Mouse (Mus musculus) olfactory bulb, adult 2 months (tissue): ENCODE results near the gene U90926. TPM values are rescaled to one million over a fixed set of nuclear protein-coding genes. Genes with fewer than 3 reads are reported as not detected.

ENCODE experiments used
- H3K27ac ChIP-seq: fragments of 200-500 bp; 2 replicates; pipeline ENCODE4 v1.5.1; 2012; ENCODE audit warnings: low read depth, low read length; ENCODE audit not compliant: insufficient read depth
- H3K4me1 ChIP-seq: fragments of 200-500 bp; 2 replicates; pipeline ENCODE4 v1.6.1; 2012; ENCODE audit warnings: low read length; ENCODE audit not compliant: control insufficient read depth, insufficient read depth
- H3K4me3 ChIP-seq: fragments of 200-500 bp; 2 replicates; pipeline ENCODE4 v1.5.1; 2012; ENCODE audit warnings: mild to moderate bottlenecking, low read depth, low read length, moderate library complexity; ENCODE audit not compliant: insufficient read depth
- CTCF ChIP-seq: fragments of 200-500 bp; IDR thresholded peaks from 2 replicates; pipeline ENCODE4 v1.5.1; 2012; ENCODE audit warnings: low read depth, mild to moderate bottlenecking, low read length, moderate library complexity; ENCODE audit not compliant: insufficient read depth
- POLR2A ChIP-seq: fragments of 200-500 bp; IDR thresholded peaks from 2 replicates; pipeline ENCODE4 v1.6.1; 2012; ENCODE audit warnings: mild to moderate bottlenecking, low read depth, low read length, moderate library complexity; ENCODE audit not compliant: insufficient read depth
- WGBS: fragments of 180-500 bp; shearing (Covaris S2); methylation state at CpG from one replicate; pipeline ENCODE4 v1.1.7; 2018; 5-methylcytosine and 5-hydroxymethylcytosine counted together
- polyA plus RNA-seq: library from polyadenylated mRNA; stranded (reverse); fragments of >200 nt; gene quantifications from 2 replicates; pipeline ENCODE4 v1.2.4, GENCODE M21; 2012; ENCODE audit warnings: low replicate concordance; ENCODE audit not compliant: missing spikeins, insufficient read depth, insufficient read length

The U90926 gene
- polyA plus RNA-seq = not detected in 2 replicates

DNA sequence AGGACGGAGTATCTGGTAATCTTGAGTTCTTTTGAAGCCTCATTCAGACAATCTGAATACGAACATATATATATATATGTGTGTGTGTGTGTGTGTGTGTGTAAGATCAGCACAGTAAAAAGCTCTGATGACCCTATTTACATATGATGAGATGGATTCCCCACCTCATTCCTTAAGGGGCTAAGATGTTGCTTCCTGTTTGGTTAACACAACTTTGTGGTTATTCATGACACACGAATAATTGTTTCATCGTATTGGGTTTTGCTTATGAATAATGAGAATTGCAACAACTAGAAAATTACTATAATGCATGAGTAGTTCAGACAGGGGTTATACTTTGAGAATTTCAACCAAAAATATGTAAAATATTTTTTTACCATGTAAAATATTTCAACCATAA is at the start of gene U90926:
U90926 (minus strand) TSS at position 101 of the 400 bp plus-strand sequence.
- 95% methylated on average over 4 of the region's 4 CpGs for WGBS
- TF ChIP-seq CTCF (no peak), POLR2A (no peak)

DNA sequence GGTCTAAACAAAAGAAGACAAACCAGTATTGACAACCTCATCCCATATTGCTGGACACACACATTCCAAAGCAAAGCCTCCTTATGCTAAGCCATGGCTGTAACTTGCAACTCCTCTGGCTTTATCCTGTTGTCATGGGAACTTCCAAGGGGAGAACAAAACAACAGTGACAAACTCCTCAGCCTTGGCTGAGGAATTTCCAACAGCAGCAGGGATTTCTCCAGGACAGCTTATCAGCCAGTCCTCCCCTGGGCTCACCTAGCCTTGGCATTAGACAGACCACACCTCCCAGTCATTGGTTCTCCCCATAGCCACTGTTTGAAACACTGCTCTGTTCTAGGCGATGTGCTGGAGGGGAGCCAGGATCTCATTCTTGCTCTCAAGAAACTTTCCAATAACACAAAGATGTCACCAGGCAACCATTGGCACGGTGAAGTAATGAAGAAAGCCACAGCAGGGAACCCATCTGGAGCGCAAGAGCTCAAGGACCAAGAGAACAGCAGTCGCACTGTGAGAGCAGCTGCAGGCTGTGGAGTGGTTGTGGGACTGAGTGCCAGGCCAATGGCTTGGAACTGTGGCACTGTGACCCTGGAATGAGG is 48.7 kb upstream of the U90926 start:
- Histone ChIP-seq H3K4me3 (no peak overlapping the region), H3K4me1 (peaks cover 3% of the 10 kb centered on the region), H3K27ac (no peak overlapping the region)
- 25% methylated on average over 4 of the region's 4 CpGs for WGBS
- TF ChIP-seq CTCF = no peak
- TF ChIP-seq POLR2A = no peak

More for the DNA sequence above, at the start of gene U90926:
- Histone ChIP-seq H3K4me1 (peaks cover 6% of the 10 kb centered on the region; the same call in 1 of the 2 replicates), H3K4me3 (no peak within 1 kb of the TSS), H3K27ac (no peak within 1 kb of the TSS)

DNA sequence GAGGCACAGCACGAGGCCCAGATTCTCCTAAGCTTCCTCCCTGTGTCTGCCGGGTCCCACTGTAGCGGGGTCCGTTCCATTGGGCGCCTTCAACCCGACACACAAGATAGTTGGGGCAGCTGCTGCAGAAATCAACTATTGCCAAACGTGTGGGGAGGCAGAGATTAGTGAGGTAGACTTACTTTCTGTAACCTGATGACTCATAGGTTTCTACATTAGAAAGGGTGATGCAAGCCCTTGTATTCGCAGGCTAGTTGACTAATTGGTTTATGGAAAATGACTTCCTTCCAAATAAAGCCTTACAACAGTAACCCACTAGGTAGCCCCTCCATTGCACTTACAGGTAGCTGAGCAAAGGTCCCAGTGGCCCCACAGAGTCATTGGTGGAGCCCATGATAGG is 47.4 kb upstream of the U90926 start:
- Histone ChIP-seq H3K4me3 (no peak overlapping the region), H3K27ac (no peak overlapping the region), H3K4me1 (peaks cover 3% of the 10 kb centered on the region)
- no peak for TF ChIP-seq POLR2A
- TF ChIP-seq CTCF = no peak
- 85% methylated on average over 8 of the region's 8 CpGs for WGBS

DNA sequence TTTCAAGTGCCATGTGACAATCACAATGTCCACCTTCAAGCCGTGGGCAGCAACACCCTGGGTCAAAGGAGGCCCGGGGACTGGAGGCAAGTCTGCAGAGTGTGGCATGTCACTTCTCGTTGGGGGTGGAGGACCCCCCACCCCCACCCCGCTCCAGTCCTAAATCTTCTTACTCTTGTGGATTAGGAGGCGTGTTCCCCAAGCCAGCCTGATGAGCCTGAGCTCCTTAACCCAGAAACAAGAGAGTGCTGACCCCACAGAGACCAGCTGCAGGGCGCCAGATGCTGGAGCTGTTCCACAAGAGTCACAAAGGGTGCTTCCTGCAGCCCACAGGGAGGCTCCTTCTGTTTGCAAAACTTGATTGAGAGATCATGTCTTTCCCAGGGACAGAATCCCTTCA is 41.0 kb upstream of the U90926 start, which contains the start of gene Ppef2:
Ppef2 (minus strand) TSS at position 61 of the 400 bp plus-strand sequence.
- TF ChIP-seq POLR2A (no peak), CTCF (no peak)
- H3K4me3 ChIP-seq = no peak within 1 kb of the TSS
- whole genome bisulfite sequencing = 39% methylated on average over 6 of the region's 6 CpGs
- H3K27ac ChIP-seq = no peak within 1 kb of the TSS
- H3K4me1 ChIP-seq = 0 out of 2 replicates have a peak, but pooled peaks cover 3% of the 10 kb centered on the region

DNA sequence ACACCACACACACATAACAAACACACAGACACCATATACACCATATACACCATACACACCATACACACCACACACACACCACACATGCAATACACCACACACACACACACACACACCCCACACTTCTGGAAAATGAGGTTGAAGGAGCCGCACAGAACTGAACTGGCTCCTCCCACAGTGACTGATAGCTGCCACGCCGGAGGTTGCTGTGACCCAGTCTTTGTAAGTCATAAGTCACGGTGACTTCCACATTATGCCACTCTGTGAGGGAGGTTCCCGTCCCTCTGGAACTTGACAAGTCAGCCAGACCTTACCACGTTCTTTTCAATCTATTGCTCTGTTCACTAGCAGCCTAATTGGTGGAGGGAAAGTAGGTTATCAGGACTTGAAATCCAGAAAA is 39.3 kb upstream of the U90926 start:
- 78% methylated on average over 6 of the region's 6 CpGs for WGBS
- no peak overlapping the region for H3K4me3 ChIP-seq
- no peak overlapping the region for H3K27ac ChIP-seq
- TF ChIP-seq POLR2A = no peak
- no peak for TF ChIP-seq CTCF
- 0 out of 2 replicates have a peak, but pooled peaks cover 3% of the 10 kb centered on the region for H3K4me1 ChIP-seq

DNA sequence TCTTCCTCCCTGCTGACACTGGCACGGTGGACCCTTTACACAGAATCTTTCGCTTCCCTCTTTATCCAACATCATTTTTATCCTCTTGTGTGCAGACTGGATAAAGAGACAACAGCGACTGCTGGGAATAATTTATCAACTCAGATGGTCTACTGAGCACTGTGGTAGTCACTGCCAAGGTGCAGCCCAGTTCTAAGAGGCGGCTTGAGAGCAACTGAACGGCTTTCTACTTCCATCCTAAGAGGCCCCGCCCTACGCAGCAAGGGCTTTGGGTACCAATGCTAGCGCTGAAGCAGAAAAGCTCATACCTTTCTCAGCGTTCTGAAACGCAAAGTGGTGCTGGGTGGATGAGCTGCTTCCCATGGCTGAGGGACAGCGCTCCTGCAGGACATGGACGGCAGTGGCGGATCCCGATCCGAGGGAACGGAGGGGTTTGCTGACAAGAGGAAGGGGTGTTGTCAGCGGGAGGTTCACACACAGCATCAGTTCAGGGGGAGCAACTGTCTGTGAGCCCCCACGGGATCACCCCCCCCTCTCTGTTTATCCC is 37.7 kb upstream of the U90926 start:
- WGBS = 20% methylated on average over 18 of the region's 18 CpGs

DNA sequence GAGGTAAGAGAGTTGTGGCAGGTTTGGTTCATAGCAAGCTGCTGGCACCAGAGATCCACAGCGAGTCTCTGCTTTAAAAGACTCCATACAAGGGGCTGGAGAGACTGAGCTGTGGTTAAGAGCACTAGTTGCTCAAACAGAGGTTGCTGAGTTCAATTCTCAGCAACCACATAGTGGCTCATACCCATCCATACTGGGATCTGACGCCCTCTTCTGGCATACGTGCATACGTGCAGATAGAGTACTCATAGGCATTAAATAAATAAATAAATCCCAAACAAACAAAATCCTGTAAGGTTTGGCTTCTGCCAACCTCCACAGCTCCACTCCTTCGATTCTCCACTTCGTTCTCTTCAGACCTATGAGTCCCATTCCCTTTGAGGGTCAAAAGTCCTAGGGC is 36.8 kb upstream of the U90926 start:
- 0 out of 2 replicates have a peak, but pooled peaks cover 3% of the 10 kb centered on the region for H3K4me1 ChIP-seq
- WGBS = 95% methylated on average over 6 of the region's 6 CpGs
- no peak overlapping the region for H3K27ac ChIP-seq
- H3K4me3 ChIP-seq = no peak overlapping the region
- TF ChIP-seq POLR2A (no peak), CTCF (no peak)

More for the DNA sequence above, 37.7 kb upstream of the U90926 start:
- Histone ChIP-seq H3K4me1 (0 out of 2 replicates have a peak, but pooled peaks cover 3% of the 10 kb centered on the region), H3K4me3 (no peak overlapping the region), H3K27ac (no peak overlapping the region)
- TF ChIP-seq POLR2A (no peak), CTCF (peak; percentile 28; the same call in 1 of the 2 replicates)

DNA sequence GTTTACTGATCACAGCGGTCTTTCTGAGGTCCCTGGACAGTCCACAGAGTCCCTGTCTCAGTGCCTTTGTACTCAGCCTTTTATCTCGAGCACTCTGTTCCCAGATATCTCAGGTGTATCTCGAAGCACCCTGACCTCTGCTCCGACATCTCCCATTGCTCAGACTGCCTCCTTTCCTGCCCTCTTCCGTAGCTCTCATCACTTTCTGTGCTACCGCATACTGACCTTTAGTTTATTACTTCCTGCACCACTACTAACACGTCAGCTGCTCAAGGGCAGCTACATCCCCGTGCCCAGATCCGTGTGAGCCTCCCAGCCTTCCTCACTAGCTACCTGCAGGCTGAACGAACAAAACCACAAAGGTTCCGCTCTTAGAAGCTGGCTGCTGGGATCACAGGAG is 33.4 kb upstream of the U90926 start:
- TF ChIP-seq CTCF = no peak
- no peak for TF ChIP-seq POLR2A
- 0 out of 2 replicates have a peak, but pooled peaks cover 3% of the 10 kb centered on the region for H3K4me1 ChIP-seq
- H3K27ac ChIP-seq = no peak overlapping the region
- no peak overlapping the region for H3K4me3 ChIP-seq
- WGBS = 90% methylated on average over 11 of the region's 11 CpGs

DNA sequence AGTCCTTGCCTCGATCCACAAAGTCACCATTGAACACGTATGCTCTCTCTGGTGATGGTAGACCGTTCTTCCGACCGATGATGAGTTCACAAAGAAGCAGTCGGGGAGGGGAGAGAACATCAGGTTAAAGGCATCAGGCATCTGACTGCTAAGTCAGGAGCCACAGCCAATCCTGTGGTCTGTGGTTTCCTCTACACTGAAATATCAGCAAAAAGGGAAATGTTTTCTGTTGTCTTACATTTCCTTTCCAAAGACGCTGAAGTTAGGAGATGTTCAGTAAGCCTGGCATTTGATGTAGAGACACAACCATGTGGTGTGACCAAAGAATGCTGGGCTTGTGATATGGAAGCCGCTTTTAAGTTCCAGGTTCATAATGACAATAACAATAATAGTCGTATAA is 30.3 kb upstream of the U90926 start:
- no peak overlapping the region for H3K4me3 ChIP-seq
- whole genome bisulfite sequencing = 92% methylated on average over 9 of the region's 9 CpGs
- no peak for TF ChIP-seq CTCF
- no peak for TF ChIP-seq POLR2A
- H3K27ac ChIP-seq = no peak overlapping the region
- no peaks in the 10 kb centered on the region for H3K4me1 ChIP-seq

DNA sequence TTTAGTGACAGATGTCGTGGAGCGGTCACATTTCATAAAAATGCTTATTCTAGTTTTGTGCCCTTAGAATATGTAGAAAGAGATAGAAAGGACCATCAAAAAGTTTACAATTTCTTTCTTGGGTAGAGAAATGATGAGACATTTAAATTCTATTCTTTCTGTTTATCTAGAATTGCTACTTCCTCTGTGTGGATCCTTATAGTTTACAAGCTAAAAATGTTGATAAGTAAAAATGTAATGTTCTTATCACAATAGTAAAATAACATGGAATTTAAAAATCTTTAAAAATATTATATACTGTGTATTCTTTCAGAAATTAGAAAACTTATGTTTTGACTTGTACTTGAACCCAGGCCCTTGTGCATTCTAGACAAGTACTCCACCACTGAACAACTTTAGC is 29.7 kb upstream of the U90926 start:
- TF ChIP-seq CTCF (no peak), POLR2A (no peak)
- Histone ChIP-seq H3K4me3 (no peak overlapping the region), H3K4me1 (no peaks in the 10 kb centered on the region), H3K27ac (no peak overlapping the region)
- 97% methylated on average over 2 of the region's 2 CpGs for WGBS
